Comparison of ENCODE assay signal across 9 mouse cellular contexts in the genomic region with DNA sequence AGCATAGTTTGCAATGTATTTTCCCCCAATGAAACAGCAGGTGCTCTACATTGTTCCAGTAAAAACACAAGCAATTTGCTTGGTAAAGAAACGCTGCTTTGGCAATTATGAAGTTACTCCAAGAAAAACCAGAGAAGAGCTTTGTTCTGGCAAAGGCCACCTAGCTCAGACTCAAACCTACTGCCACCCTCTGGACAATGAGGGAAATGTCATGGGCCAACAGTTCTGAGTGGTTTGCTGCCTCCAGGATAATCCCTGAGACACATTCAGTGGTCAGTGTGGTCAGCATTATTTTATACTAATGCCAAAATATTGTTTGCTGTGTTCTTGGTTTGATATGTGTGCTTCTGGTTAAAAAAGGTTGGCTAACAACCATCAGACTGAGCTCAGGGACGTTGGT. TPM values are rescaled to one million over a fixed set of nuclear protein-coding genes. Genes with fewer than 3 reads are reported as not detected.
DNase-seq lines count a peak whose midpoint lies in the region; ATAC-seq and TF ChIP-seq lines count a peak whose summit lies in the region.
"Had no signal": no experiment of that assay in that cellular context is flagged by ENCODE, and none has a peak within 500 bp of the region (broad histone marks: within the 10 kb centered on the region; RNA-seq: fewer than 3 reads in every experiment).

No protein-coding gene starts in this region.

- H3K4me1 ChIP-seq in heart, embryonic 11.5 days (ENCODE audit: control insufficient read depth, insufficient read depth, low read length) = no peaks in the 10 kb centered on the region
- no peaks in the 10 kb centered on the region for H3K4me1 ChIP-seq in embryonic facial prominence, embryonic 10.5 days
- H3K4me1 ChIP-seq in testis, adult 2 months (ENCODE audit: control insufficient read depth, insufficient read depth, low read length) = no peaks in the 10 kb centered on the region
- H3K4me1 ChIP-seq: limb, embryonic 12.5 days had no signal

- ATAC-seq in heart, embryonic 11.5 days (replicated peaks; ENCODE audit: insufficient number of reproducible peaks, low FRiP score, low TSS enrichment) = no peak

- no peaks in the 10 kb centered on the region for H3K27me3 ChIP-seq in heart, embryonic 11.5 days (ENCODE audit: control insufficient read depth, insufficient read depth, low read length)
- no peaks in the 10 kb centered on the region for H3K27me3 ChIP-seq in embryonic facial prominence, embryonic 10.5 days (replicated peaks; ENCODE audit: low read depth, poor library complexity, severe bottlenecking)
- no peaks in the 10 kb centered on the region for H3K27me3 ChIP-seq in testis, adult 2 months (ENCODE audit: control insufficient read depth, insufficient read depth, low read length)
- H3K27me3 ChIP-seq: limb, embryonic 12.5 days had no signal

- WGBS in heart, embryonic 11.5 days (ENCODE audit: insufficient replicate concordance) = 44% methylated on average over 2 of the region's 2 CpGs
- WGBS in embryonic facial prominence, embryonic 10.5 days = 53% methylated on average over 2 of the region's 2 CpGs

- no peak overlapping the region for H3K4me3 ChIP-seq in heart, embryonic 11.5 days (ENCODE audit: low read depth, low read length)
- no peak overlapping the region for H3K4me3 ChIP-seq in embryonic facial prominence, embryonic 10.5 days
- H3K4me3 ChIP-seq in testis, adult 2 months (ENCODE audit: control insufficient read depth, low read depth, low read length) = no peak overlapping the region
- H3K4me3 ChIP-seq: limb, embryonic 12.5 days had no signal

- no peak for TF ChIP-seq POLR2A in testis, adult 2 months (IDR thresholded peaks at IDR 0.05; ENCODE audit: control insufficient read depth, low read depth, low read length)

- H3K9me3 ChIP-seq in heart, embryonic 11.5 days (replicated peaks; ENCODE audit: control insufficient read depth, low read length) = no peaks in the 10 kb centered on the region
- no peaks in the 10 kb centered on the region for H3K9me3 ChIP-seq in embryonic facial prominence, embryonic 10.5 days
- H3K9me3 ChIP-seq: limb, embryonic 12.5 days had no signal

- peak; percentile 17; the same call in 1 of the 2 replicates for TF ChIP-seq CTCF in testis, adult 2 months (IDR thresholded peaks at IDR 0.05; ENCODE audit: control insufficient read depth, insufficient read depth, insufficient replicate concordance, low read depth, low read length)

- H3K4me2 ChIP-seq in heart, embryonic 11.5 days = no peak overlapping the region
- H3K4me2 ChIP-seq: limb, embryonic 12.5 days had no signal

- no peaks in the 10 kb centered on the region for H3K36me3 ChIP-seq in heart, embryonic 11.5 days (ENCODE audit: control insufficient read depth, insufficient read depth, low read length)
- no peaks in the 10 kb centered on the region for H3K36me3 ChIP-seq in embryonic facial prominence, embryonic 10.5 days (replicated peaks)
- H3K36me3 ChIP-seq in testis, adult 2 months (ENCODE audit: control insufficient read depth, insufficient read depth, low read length) = no peaks in the 10 kb centered on the region
- H3K36me3 ChIP-seq: limb, embryonic 12.5 days had no signal

- H3K27ac ChIP-seq in heart, embryonic 11.5 days (ENCODE audit: low read depth, low read length) = no peak overlapping the region
- H3K27ac ChIP-seq in embryonic facial prominence, embryonic 10.5 days (replicated peaks) = no peak overlapping the region
- H3K27ac ChIP-seq in testis, adult 2 months (ENCODE audit: control insufficient read depth, insufficient read depth, low read depth, low read length) = no peak overlapping the region
- H3K27ac ChIP-seq: limb, embryonic 12.5 days had no signal

- no peak overlapping the region for H3K9ac ChIP-seq in heart, embryonic 11.5 days (ENCODE audit: low read depth, low read length)
- H3K9ac ChIP-seq: limb, embryonic 12.5 days had no signal

- peak; percentile 42 for DNase-seq in heart, adult 8-10 months (ENCODE audit: low spot score)
- peak; percentile 50 to 54 for DNase-seq in B cell, adult 2 months
- DNase-seq in adrenal gland, adult 2 months = peak; percentile 62
- DNase-seq in embryonic facial prominence, embryonic 10.5 days (ENCODE audit: low spot score) = peak; percentile 29
- DNase-seq in kidney, postnatal 25 days = peak; percentile 54 to 61
- peak; percentile 72 for DNase-seq in lung, postnatal 36 days

RNA-seq across cellular contexts. Expression of a gene that starts 25.6 kb away (rescaled TPM):
- total RNA-seq in heart, adult 8-10 months (2022) = 1 to 10 TPM in 1 of 4 experiments, under 1 TPM in 3; 0.54 to 1.0 (median 0.74) TPM
- polyA plus RNA-seq in heart, embryonic 11.5 days (2014; fragmentation: Nextera tagmentation; extraction: Ambion mirVana) = 4.8 and 5.4 TPM in 2 replicates
- total RNA-seq in adrenal gland, adult 2 months (2021) = 10 to 100 TPM; 13.1 to 17.8 TPM
- polyA plus RNA-seq in adrenal gland, adult 2 months (2012; rRNA removed) = 0.77 and 0.84 TPM in 2 replicates
- 3.5 and 4.1 TPM in 2 replicates for polyA plus RNA-seq in embryonic facial prominence, embryonic 10.5 days (2016; fragmentation: Nextera tagmentation; extraction: Ambion mirVana)
- 0.34 and 0.42 TPM in 2 replicates for polyA plus RNA-seq in testis, adult 2 months (2012; rRNA removed)

RNA-seq across cellular contexts. Expression of a gene that starts 56.0 kb away (rescaled TPM):
- total RNA-seq in heart, adult 8-10 months (2022) = 10 to 100 TPM; 71.7 to 90.0 (median 73.8) TPM
- 391 and 399 TPM in 2 replicates for polyA plus RNA-seq in heart, embryonic 11.5 days (2014; fragmentation: Nextera tagmentation; extraction: Ambion mirVana)
- 100 to 1,000 TPM; 169 to 228 TPM for total RNA-seq in adrenal gland, adult 2 months (2021)
- polyA plus RNA-seq in adrenal gland, adult 2 months (2012; rRNA removed) = 0.59 and 1.6 TPM in 2 replicates
- polyA plus RNA-seq in embryonic facial prominence, embryonic 10.5 days (2016; fragmentation: Nextera tagmentation; extraction: Ambion mirVana) = 453 and 455 TPM in 2 replicates
- polyA plus RNA-seq in testis, adult 2 months (2012; rRNA removed) = 4.8 TPM in 2 replicates

Comparison
In these comparisons a context has a peak if more than half of its experiments do, and no peak if none do; other contexts are left out.
1. RNA of a gene that starts 56.0 kb away (polyA plus RNA-seq): 453 to 455 TPM in embryonic facial prominence, embryonic 10.5 days and 391 to 399 TPM in heart, embryonic 11.5 days; 4.8 TPM in testis, adult 2 months and 0.59 to 1.6 TPM in adrenal gland, adult 2 months; every median in the first group is over 10 times any median in the second.
2. Peak in every context shown above with its lines, with median percentiles within 50 percentile points of each other: DNase-seq.